ENCODE assay signal across 14 mouse cellular contexts in the genomic region with DNA sequence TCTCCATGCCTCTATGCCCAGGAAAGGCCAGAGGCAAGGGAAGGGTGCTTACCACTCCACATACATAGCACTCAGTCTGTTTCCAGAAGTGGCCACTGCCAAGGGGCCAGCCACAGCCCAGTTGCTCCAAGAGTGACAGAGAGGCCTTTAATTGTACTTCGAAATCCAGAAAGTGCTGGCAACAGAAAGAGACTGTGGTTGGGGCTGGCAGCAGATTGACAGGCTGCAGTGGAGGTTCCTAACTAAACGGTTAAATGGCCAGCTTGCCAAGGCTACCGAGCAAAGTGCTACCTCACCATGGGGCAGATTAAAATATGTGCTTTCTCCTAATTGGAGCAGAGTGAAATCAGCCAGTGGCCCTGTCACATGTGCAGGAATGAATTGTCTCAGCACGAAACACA.
DNase-seq lines count a peak whose midpoint lies in the region; ATAC-seq lines count a peak whose summit lies in the region.
"Had no signal": no experiment of that assay in that cellular context is flagged by ENCODE, and none has a peak within 500 bp of the region (broad histone marks: within the 10 kb centered on the region; RNA-seq: fewer than 3 reads in every experiment).

No protein-coding gene starts in this region.

- no peaks in the 10 kb centered on the region for H3K9me3 ChIP-seq in hindbrain, embryonic 15.5 days
- no peaks in the 10 kb centered on the region for H3K9me3 ChIP-seq in hindbrain, embryonic 11.5 days (ENCODE audit: control insufficient read depth, low read length)
- H3K9me3 ChIP-seq in forebrain, embryonic 15.5 days: no peaks in the 10 kb centered on the region
- H3K9me3 ChIP-seq: intestine, embryonic 15.5 days; liver, embryonic 15.5 days; midbrain, embryonic 12.5 days had no signal

- peak; percentile 27; the same call in 1 of the 2 replicates for ATAC-seq in hindbrain, embryonic 15.5 days (ENCODE audit: low FRiP score, low read depth)
- no peak for ATAC-seq in hindbrain, embryonic 11.5 days (ENCODE audit: low FRiP score)
- peak; percentile 78 for ATAC-seq in forebrain, embryonic 15.5 days (replicated peaks)
- ATAC-seq: intestine, embryonic 15.5 days had no signal

- H3K4me3 ChIP-seq in hindbrain, embryonic 15.5 days: no peak overlapping the region
- H3K4me3 ChIP-seq in hindbrain, embryonic 11.5 days (ENCODE audit: low read depth, low read length): no peak overlapping the region
- H3K4me3 ChIP-seq in forebrain, embryonic 15.5 days: no peak overlapping the region
- H3K4me3 ChIP-seq: intestine, embryonic 15.5 days; liver, embryonic 15.5 days; midbrain, embryonic 12.5 days had no signal

- 34% methylated on average over 4 of the region's 4 CpGs for WGBS in hindbrain, embryonic 15.5 days
- 47% methylated on average over 4 of the region's 4 CpGs for WGBS in hindbrain, embryonic 11.5 days
- 11% methylated on average over 4 of the region's 4 CpGs for WGBS in forebrain, embryonic 15.5 days

- no peak overlapping the region for H3K9ac ChIP-seq in hindbrain, embryonic 15.5 days
- no peak overlapping the region for H3K9ac ChIP-seq in hindbrain, embryonic 11.5 days (ENCODE audit: low read depth, low read length)
- H3K9ac ChIP-seq in forebrain, embryonic 15.5 days (replicated peaks): no peak overlapping the region
- H3K9ac ChIP-seq: intestine, embryonic 15.5 days; liver, embryonic 15.5 days; midbrain, embryonic 12.5 days had no signal

- H3K27ac ChIP-seq in hindbrain, embryonic 15.5 days (replicated peaks): no peak overlapping the region
- no peak overlapping the region for H3K27ac ChIP-seq in hindbrain, embryonic 11.5 days (ENCODE audit: low read depth, low read length)
- no peak overlapping the region for H3K27ac ChIP-seq in forebrain, embryonic 15.5 days (replicated peaks)
- H3K27ac ChIP-seq: intestine, embryonic 15.5 days; liver, embryonic 15.5 days; midbrain, embryonic 12.5 days had no signal

- no peaks in the 10 kb centered on the region for H3K27me3 ChIP-seq in hindbrain, embryonic 15.5 days
- H3K27me3 ChIP-seq in hindbrain, embryonic 11.5 days (ENCODE audit: control insufficient read depth, insufficient read depth, low read length): no peaks in the 10 kb centered on the region
- no peaks in the 10 kb centered on the region for H3K27me3 ChIP-seq in forebrain, embryonic 15.5 days
- H3K27me3 ChIP-seq: intestine, embryonic 15.5 days; liver, embryonic 15.5 days; midbrain, embryonic 12.5 days had no signal

- no peaks in the 10 kb centered on the region for H3K4me1 ChIP-seq in hindbrain, embryonic 15.5 days (replicated peaks)
- no peaks in the 10 kb centered on the region for H3K4me1 ChIP-seq in hindbrain, embryonic 11.5 days (replicated peaks; ENCODE audit: control insufficient read depth, insufficient read depth, low read length)
- peaks cover 5% of the 10 kb centered on the region for H3K4me1 ChIP-seq in forebrain, embryonic 15.5 days
- H3K4me1 ChIP-seq: intestine, embryonic 15.5 days; liver, embryonic 15.5 days had no signal

- peak; percentile 21 for DNase-seq in adrenal gland, postnatal 10 days
- DNase-seq in adrenal gland, postnatal 4 days (ENCODE audit: low spot score in 2 of 2): no peak
- no peak for DNase-seq in hindbrain, embryonic 11.5 days (ENCODE audit: low spot score)
- DNase-seq in Muller cell, postnatal 12 days (ENCODE audit: inconsistent ontology term): peak; percentile 91
- DNase-seq in lung, postnatal 14 days: no peak
- DNase-seq in urinary bladder, postnatal 25 days (ENCODE audit: low spot score): no peak
- DNase-seq: heart, adult 11 months; layer of hippocampus, adult 9-11 months; lung, postnatal 36 days had no signal

- no peaks in the 10 kb centered on the region for H3K36me3 ChIP-seq in hindbrain, embryonic 15.5 days
- no peaks in the 10 kb centered on the region for H3K36me3 ChIP-seq in hindbrain, embryonic 11.5 days (ENCODE audit: control insufficient read depth, insufficient read depth, low read length)
- H3K36me3 ChIP-seq in forebrain, embryonic 15.5 days: no peaks in the 10 kb centered on the region
- H3K36me3 ChIP-seq: intestine, embryonic 15.5 days; liver, embryonic 15.5 days; midbrain, embryonic 12.5 days had no signal

- no peak overlapping the region for H3K4me2 ChIP-seq in hindbrain, embryonic 15.5 days
- H3K4me2 ChIP-seq in hindbrain, embryonic 11.5 days (replicated peaks; ENCODE audit: low read depth, low read length): no peak overlapping the region
- no peak overlapping the region for H3K4me2 ChIP-seq in forebrain, embryonic 15.5 days (replicated peaks)
- H3K4me2 ChIP-seq: intestine, embryonic 15.5 days; liver, embryonic 15.5 days; midbrain, embryonic 12.5 days had no signal

Comparison
In these comparisons a context has a peak if more than half of its experiments do, and no peak if none do; other contexts are left out.
1. DNase-seq: peak in adrenal gland, postnatal 10 days (single experiment) and Muller cell, postnatal 12 days (single experiment); none in adrenal gland, postnatal 4 days (0 of 2), hindbrain, embryonic 11.5 days (single experiment), lung, postnatal 14 days (single experiment) and urinary bladder, postnatal 25 days (single experiment).